Mouse (Mus musculus) forebrain, embryonic 10.5 days (tissue): ENCODE results near the gene Lrpprc. TPM values are rescaled to one million over a fixed set of nuclear protein-coding genes. Genes with fewer than 3 reads are reported as not detected.
"Not testable (repeated sequence)": the region's sequence is repeated elsewhere in the genome, so short reads cannot be mapped to it uniquely, and the experiment has no call there.

Experiments used
- DNase-seq: peaks from one replicate; pipeline ENCODE4 v3.0.0-alpha.2; 2017; ENCODE audit warnings: low spot score; ENCODE audit errors: extremely low spot score
- H3K27ac ChIP-seq: fragments of 300-500 bp; sonication (generic); 2 replicates; pipeline ENCODE4 v1.5.1; 2016; ENCODE audit warnings: mild to moderate bottlenecking
- H3K27me3 ChIP-seq: fragments of 300-500 bp; sonication (generic); 2 replicates; pipeline ENCODE4 v1.6.1; 2016; ENCODE audit warnings: mild to moderate bottlenecking; ENCODE audit not compliant: poor library complexity, severe bottlenecking
- H3K36me3 ChIP-seq: fragments of 300-500 bp; sonication (generic); replicated peaks from 2 replicates; pipeline ENCODE4 v1.6.1; 2016; ENCODE audit warnings: mild to moderate bottlenecking, moderate library complexity
- H3K4me1 ChIP-seq: fragments of 300-500 bp; sonication (generic); 2 replicates; pipeline ENCODE4 v1.6.1; 2016
- H3K4me3 ChIP-seq: fragments of 300-500 bp; sonication (generic); 2 replicates; pipeline ENCODE4 v1.5.1; 2016; ENCODE audit warnings: mild to moderate bottlenecking, moderate library complexity
- H3K9me3 ChIP-seq: fragments of 300-500 bp; sonication (generic); 2 replicates; pipeline ENCODE4 v1.6.1; 2016; ENCODE audit warnings: mild to moderate bottlenecking, moderate library complexity
- WGBS: fragments of 180-500 bp; shearing (Covaris S2); methylation state at CpG from one replicate; pipeline ENCODE4 v1.1.7; 2016; 5-methylcytosine and 5-hydroxymethylcytosine counted together
- polyA plus RNA-seq: library from polyadenylated mRNA; unstranded; fragments of >200 nt; fragmentation: Nextera tagmentation; extraction: Ambion mirVana; gene quantifications from 2 replicates; pipeline ENCODE4 v1.2.1, GENCODE M21; 2016

Gene Lrpprc
- 52.5 and 56.2 TPM in 2 replicates for polyA plus RNA-seq

DNA sequence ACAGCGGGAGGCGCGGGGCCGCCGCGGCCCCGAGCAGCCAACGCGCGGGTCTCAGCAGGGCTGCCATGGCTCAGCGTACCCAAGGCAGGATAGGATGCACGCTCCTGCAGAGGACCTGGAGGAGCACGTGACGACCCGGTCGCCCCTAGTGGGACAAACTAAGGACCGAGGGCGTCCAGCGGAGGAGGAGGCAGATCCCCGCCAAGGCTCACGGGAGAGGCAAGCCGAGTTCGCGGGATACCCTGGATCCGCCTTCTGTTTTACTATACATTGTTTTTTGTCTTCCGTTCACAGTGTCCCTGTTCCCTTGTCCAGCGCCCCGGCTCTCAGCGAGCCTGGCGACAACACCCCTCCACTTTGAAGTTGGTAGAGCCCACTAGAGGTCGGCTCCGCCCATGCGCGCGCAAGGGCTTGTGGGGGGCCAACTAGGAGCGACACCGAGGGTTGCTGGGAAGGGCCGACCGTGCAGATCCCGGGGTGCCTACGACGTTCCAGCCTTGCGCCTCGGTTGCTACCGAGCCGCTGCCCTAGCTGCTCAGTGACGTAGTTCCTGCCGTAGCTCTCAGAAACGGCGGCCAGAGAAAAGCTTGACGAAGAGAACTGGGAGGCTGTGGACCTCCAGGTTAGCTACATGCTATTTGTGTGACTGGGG, at the start of gene Lrpprc:
Gene Lrpprc (minus strand): TSS at position 343 of the 652 bp plus-strand sequence.
- under 1% methylated on average over 51 of the region's 51 CpGs for WGBS
- Histone ChIP-seq H3K27ac (peak within 1 kb of the TSS; percentile 98), H3K27me3 (no peaks in the 10 kb centered on the region), H3K4me1 (peaks cover 28% of the 10 kb centered on the region), H3K36me3 (peaks cover 14% of the 10 kb centered on the region), H3K9me3 (no peaks in the 10 kb centered on the region), H3K4me3 (peak within 1 kb of the TSS; percentile 99)
- DNase-seq, result peak; percentile 96

DNA sequence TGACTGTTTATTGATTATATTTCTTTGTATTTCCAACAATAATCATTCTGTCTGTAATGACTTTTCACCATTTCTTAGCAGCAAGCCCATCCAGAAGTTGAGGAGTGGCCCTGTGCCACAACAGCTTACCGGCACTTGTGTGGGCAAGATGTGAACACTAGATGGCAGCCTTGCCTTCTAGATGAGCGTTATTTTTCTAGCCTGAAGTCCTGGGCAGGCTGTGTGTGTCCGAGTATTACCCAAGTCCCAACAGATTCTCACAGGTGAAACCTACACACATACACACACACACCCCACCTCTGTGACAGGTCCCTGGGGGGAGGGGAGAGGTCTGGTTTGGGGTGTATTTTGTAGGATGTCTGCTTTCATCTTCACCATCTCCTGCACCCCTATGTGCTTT, 47.2 kb upstream of the Lrpprc start:
- 8% methylated on average over 3 of the region's 3 CpGs for WGBS
- Histone ChIP-seq H3K4me1 (no peaks in the 10 kb centered on the region), H3K9me3 (no peaks in the 10 kb centered on the region), H3K27ac (no peak overlapping the region), H3K27me3 (no peaks in the 10 kb centered on the region), H3K4me3 (no peak overlapping the region), H3K36me3 (no peaks in the 10 kb centered on the region)
- peak; percentile 56 for DNase-seq

DNA sequence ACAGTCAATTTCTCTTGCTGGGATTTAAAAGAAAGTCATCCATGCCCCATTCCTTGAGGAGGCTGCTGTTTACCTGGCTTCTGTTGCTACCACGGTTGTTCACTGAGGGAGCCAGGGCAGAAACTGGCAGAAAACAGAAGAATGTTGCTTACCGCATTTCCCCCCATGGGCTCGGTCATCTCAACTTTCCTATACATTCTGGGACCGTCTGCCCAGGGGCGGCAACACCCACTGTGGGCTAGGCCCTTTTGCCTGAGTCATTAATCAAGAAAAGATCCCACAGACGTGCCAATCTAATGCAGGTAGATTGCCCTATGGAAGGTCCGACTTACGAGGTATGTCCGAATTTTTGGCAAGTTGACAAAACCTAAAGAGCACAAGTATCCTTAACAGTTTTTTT, 44.7 kb upstream of the Lrpprc start:
- no peak for DNase-seq
- H3K27me3 ChIP-seq, result no peaks in the 10 kb centered on the region
- no peak overlapping the region for H3K4me3 ChIP-seq
- no peak overlapping the region for H3K27ac ChIP-seq
- H3K9me3 ChIP-seq, result no peaks in the 10 kb centered on the region
- no peaks in the 10 kb centered on the region for H3K36me3 ChIP-seq
- WGBS, result 90% methylated on average over 9 of the region's 9 CpGs
- H3K4me1 ChIP-seq, result 0 out of 2 replicates have a peak, but pooled peaks cover 2% of the 10 kb centered on the region

DNA sequence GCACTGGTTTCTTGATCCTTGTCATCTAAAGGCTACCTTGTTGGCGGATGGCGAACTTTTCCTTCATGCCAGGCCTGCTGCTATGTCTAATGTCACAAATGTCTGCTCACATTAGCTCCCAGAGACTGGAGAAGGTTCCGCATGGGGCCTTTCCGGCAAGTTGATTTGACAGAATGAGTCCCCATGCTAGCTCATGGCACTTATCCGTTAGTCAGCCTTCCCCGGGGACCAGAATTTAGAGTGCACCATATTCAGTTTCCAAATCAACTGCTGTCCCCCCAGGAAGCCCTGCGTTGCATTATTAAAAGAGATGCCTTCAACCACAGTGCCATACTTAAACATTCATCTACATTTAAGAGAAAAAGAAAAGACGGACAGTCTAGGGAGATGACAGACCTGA, 41.8 kb upstream of the Lrpprc start:
- no peak overlapping the region for H3K4me3 ChIP-seq
- no peaks in the 10 kb centered on the region for H3K9me3 ChIP-seq
- WGBS, result 77% methylated on average over 8 of the region's 8 CpGs
- no peak for DNase-seq
- 0 out of 2 replicates have a peak, but pooled peaks cover 2% of the 10 kb centered on the region for H3K4me1 ChIP-seq
- no peak overlapping the region for H3K27ac ChIP-seq
- no peaks in the 10 kb centered on the region for H3K27me3 ChIP-seq
- no peaks in the 10 kb centered on the region for H3K36me3 ChIP-seq

DNA sequence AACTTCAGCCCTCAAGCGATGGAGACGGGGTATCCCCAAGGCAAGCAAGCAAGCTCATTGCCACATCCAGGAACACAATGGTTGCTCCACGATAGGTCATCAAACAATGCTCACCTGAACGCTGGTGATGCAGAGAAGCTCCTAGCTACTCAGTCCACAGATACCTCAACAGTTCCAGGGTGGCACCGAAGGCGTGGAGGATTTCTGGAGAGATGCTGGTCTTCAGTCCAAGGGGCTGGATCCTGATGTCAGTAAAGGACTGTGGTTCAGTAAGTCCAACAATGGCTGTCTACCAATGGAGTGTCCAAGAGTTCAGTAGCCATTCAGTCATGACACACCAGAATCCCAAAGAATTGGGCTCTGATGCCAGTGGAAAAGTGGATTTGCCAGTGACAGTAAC, 37.7 kb upstream of the Lrpprc start:
- no peaks in the 10 kb centered on the region for H3K9me3 ChIP-seq
- no peaks in the 10 kb centered on the region for H3K27me3 ChIP-seq
- 92% methylated on average over 6 of the region's 6 CpGs for WGBS
- 0 out of 2 replicates have a peak, but pooled peaks cover 2% of the 10 kb centered on the region for H3K4me1 ChIP-seq
- no peaks in the 10 kb centered on the region for H3K36me3 ChIP-seq
- H3K27ac ChIP-seq, result no peak overlapping the region
- no peak overlapping the region for H3K4me3 ChIP-seq
- no peak for DNase-seq

DNA sequence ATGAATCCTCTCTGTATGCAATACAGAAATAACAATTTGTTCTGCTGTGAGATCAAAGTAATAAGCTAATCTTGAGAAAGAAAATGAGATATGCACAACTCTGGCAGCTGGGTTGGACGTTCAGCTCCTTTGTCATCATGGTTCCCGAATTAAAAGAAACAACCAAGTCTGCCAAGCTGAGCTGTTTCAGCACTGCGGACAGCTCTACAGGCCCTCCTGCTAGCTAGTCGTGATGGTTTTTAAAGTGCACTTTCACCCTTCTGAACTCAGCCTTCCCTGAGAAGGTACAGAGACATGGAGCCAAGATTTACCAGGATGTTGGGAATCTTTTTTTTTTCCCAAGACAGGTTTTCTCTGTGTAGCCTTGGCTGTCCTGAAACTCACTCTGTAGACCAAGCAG, 30.0 kb upstream of the Lrpprc start:
- no peaks in the 10 kb centered on the region for H3K27me3 ChIP-seq
- WGBS, result 15% methylated on average over 4 of the region's 4 CpGs
- H3K4me1 ChIP-seq, result no peaks in the 10 kb centered on the region
- H3K4me3 ChIP-seq, result no peak overlapping the region
- H3K27ac ChIP-seq, result no peak overlapping the region
- DNase-seq, result peak; percentile 20
- no peaks in the 10 kb centered on the region for H3K9me3 ChIP-seq
- H3K36me3 ChIP-seq, result no peaks in the 10 kb centered on the region

DNA sequence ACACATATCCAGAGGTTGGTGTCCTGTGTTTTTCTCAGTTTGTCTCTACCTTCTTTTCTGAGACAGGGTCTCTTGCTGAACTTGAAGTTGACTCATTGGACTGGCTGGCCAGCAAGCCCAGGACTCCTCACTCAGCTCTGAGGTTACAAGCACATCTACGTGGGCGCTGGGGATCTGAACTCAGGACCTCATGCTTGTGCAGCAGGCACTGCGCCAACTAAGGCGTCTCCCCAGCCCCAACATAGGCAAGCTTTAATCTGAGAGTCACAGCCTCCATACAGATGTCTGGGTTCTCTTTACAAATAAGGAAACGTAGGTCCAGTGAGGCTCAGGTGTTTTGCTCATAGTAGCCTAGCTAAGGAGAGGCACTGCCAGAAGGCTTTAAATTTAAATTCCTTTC, 27.8 kb upstream of the Lrpprc start:
- 93% methylated on average over 5 of the region's 5 CpGs for WGBS
- Histone ChIP-seq H3K4me3 (no peak overlapping the region), H3K9me3 (no peaks in the 10 kb centered on the region), H3K36me3 (no peaks in the 10 kb centered on the region), H3K4me1 (no peaks in the 10 kb centered on the region), H3K27ac (no peak overlapping the region), H3K27me3 (no peaks in the 10 kb centered on the region)
- no peak for DNase-seq

DNA sequence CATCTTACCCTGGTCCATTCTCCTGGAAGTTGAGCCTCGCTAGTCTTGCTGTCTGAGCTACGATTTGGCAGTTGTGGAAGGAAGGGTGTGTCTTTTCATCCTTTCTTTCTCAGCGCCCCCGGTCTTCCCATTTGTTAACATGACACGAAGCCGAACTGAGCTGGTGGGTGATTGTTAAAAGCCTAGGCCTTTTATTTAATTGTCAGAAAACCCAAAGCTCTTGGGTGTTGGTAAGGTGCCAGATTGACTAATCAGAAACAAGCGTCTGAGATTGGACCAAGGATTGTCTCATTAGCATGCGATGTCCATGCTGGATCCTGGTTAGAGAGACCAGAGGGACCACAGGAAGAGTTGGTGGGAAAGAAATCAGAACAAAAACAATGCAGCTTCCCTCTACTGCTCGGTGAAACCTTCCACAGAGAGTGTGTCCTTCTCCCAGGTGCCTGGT, 25.4 kb upstream of the Lrpprc start:
- WGBS, result 85% methylated on average over 9 of the region's 9 CpGs
- Histone ChIP-seq H3K27me3 (no peaks in the 10 kb centered on the region), H3K4me1 (no peaks in the 10 kb centered on the region), H3K36me3 (no peaks in the 10 kb centered on the region), H3K4me3 (no peak overlapping the region), H3K27ac (no peak overlapping the region), H3K9me3 (no peaks in the 10 kb centered on the region)
- DNase-seq, result no peak

DNA sequence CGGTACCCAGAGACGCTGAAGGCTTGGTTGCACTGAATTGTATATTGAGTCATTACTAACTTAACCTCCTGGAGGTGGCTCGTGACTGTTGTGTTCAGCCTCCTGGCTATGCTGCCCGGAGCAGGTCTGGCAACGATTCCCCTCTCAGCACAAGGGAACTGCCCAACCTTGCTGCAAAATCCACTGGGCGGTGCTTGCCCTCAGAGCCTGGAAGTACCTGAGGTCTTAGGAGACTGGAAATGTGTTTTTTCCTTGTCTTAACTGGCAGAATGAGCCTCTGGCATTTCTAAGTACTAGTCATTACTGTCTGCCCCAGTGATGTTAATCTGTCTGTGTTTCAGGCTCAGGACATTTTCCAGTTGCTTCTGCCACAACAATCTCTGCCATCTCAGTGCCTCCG, 24.3 kb upstream of the Lrpprc start:
- H3K27me3 ChIP-seq, result no peaks in the 10 kb centered on the region
- H3K9me3 ChIP-seq, result no peaks in the 10 kb centered on the region
- WGBS, result 83% methylated on average over 7 of the region's 7 CpGs
- no peak overlapping the region for H3K4me3 ChIP-seq
- no peaks in the 10 kb centered on the region for H3K4me1 ChIP-seq
- H3K27ac ChIP-seq, result no peak overlapping the region
- DNase-seq, result no peak
- H3K36me3 ChIP-seq, result no peaks in the 10 kb centered on the region

DNA sequence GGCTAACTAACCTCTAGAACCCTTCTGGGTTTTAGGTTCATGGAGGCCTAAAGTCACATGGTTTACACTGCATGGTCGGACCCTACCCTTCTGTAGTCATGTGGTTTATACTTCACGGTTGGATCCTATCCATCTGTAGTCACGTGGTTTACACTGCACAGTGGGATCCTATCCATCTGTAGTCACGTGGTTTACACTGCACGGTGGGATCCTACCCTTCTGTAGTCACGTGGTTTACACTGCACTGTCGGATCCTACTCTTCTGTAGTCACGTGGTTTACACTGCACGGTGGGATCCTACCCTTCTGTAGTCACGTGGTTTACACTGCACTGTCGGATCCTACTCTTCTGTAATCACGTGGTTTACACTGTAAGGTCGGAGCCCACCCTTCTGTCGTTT, 23.6 kb upstream of the Lrpprc start:
- not testable (repeated sequence) for H3K4me3 ChIP-seq, H3K36me3 ChIP-seq, H3K27me3 ChIP-seq, H3K9me3 ChIP-seq, H3K4me1 ChIP-seq, DNase-seq, H3K27ac ChIP-seq
- 86% methylated on average over 14 of the region's 14 CpGs for WGBS

DNA sequence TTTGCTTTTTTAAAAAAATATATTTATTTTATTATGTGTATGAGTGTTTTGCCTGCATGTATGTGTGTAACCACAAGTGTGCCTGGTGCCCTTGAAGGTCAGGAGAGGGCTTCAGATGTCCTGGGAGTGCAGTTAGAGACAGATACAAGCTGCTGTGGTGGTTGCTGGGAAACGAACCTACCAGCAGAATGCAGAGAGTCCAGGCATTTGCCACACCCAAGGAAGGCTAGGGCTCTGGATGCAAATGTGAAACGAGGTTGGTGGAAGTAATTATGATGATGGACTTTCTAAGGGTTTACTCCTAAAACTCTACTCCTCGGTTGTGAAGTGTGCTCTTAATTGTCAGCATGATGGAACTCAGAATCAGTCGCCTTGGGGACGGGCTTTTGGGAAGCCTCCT, 1.4 kb upstream of the Lrpprc start:
- H3K27me3 ChIP-seq, result no peaks in the 10 kb centered on the region
- no peak overlapping the region for H3K27ac ChIP-seq
- peak overlapping the region; percentile 99; the same call in 1 of the 2 replicates for H3K4me3 ChIP-seq
- WGBS, result 78% methylated on average over 5 of the region's 5 CpGs
- H3K9me3 ChIP-seq, result no peaks in the 10 kb centered on the region
- H3K36me3 ChIP-seq, result peaks cover 5% of the 10 kb centered on the region
- no peak for DNase-seq
- H3K4me1 ChIP-seq, result peaks cover 28% of the 10 kb centered on the region

DNA sequence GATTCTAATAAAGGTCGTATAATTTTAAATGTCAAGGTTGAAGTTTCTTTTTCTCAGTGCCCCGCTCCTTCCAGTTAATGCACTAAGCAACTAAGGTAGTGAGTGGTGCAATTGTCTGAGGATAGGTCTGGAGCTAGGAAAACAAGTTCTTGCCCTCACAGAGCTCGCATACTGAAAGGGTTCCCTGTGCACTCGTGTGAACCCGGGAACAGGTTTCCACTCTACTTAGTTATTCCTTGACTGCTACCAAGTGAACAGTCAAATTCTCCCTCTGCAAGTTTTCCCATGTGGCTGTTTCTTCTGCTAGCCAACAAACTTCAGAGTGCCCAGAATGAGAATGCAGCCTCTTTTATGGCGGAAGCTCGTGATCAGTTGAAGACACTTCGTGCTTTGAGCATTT, 567 bp upstream of the Lrpprc start:
- H3K4me3 ChIP-seq, result peak overlapping the region; percentile 99

DNA sequence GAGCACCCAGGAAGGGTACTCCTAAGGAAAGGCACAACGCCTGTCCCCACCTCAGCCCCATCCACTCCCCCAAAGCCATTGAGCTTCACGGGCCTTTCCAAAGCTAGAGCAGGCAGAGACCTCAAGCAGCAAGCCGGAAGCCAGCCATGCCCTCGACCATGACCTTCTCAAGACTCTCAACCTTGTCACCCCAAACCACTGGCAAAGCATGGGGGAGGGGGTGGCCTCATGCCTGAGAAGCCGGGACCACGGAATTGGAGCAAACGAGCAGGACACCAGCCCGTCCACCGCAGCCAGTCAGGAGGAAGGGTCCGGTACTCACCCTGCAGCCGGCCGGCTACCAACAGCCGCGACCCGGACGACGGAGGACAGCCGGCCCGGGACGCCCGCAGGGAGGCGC, 546 bp downstream of the Lrpprc start:
- Histone ChIP-seq H3K4me1 (peaks cover 28% of the 10 kb centered on the region), H3K27ac (peak overlapping the region; percentile 98), H3K4me3 (peak overlapping the region; percentile 99), H3K9me3 (no peaks in the 10 kb centered on the region), H3K36me3 (peaks cover 18% of the 10 kb centered on the region), H3K27me3 (no peaks in the 10 kb centered on the region)
- DNase-seq, result no peak
- WGBS, result 0% methylated on average over 22 of the region's 22 CpGs

More for the DNA sequence above, 567 bp upstream of the Lrpprc start:
- WGBS, result 7% methylated on average over 8 of the region's 8 CpGs
- H3K27ac ChIP-seq, result peak overlapping the region; percentile 98
- H3K9me3 ChIP-seq, result no peaks in the 10 kb centered on the region
- peaks cover 14% of the 10 kb centered on the region for H3K36me3 ChIP-seq
- H3K4me1 ChIP-seq, result peaks cover 28% of the 10 kb centered on the region
- no peaks in the 10 kb centered on the region for H3K27me3 ChIP-seq
- DNase-seq, result peak; percentile 20
